Mouse (Mus musculus) lung, embryonic 15.5 days (tissue): ENCODE measurements at regions not wholly inside any gene's neighbourhood (a gene's known extent, or its start where the extent isn't known, plus 50 kb on each side); places are given as distances from the start of the nearest gene placed in this dataset.

ENCODE experiments used
- ATAC-seq: fragments of 200-750 bp; cut with Nextera tagmentation; 2 replicates; pipeline ENCODE4 v1.8.0; 2017; ENCODE audit warnings: moderate number of reproducible peaks, borderline replicate concordance; ENCODE audit not compliant: low FRiP score, low TSS enrichment; ENCODE audit errors: extremely low read depth
- H3K27ac ChIP-seq: fragments of 300-500 bp; sonication (generic); 2 replicates; pipeline ENCODE4 v1.5.1; 2015; ENCODE audit warnings: moderate library complexity, mild to moderate bottlenecking, inconsistent platforms
- H3K27me3 ChIP-seq: fragments of 300-500 bp; sonication (generic); 2 replicates; pipeline ENCODE4 v1.6.1; 2015; ENCODE audit warnings: inconsistent platforms
- H3K36me3 ChIP-seq: fragments of 300-500 bp; sonication (generic); 2 replicates; pipeline ENCODE4 v1.6.1; 2015; ENCODE audit warnings: inconsistent platforms
- H3K4me1 ChIP-seq: fragments of 300-500 bp; sonication (generic); 2 replicates; pipeline ENCODE4 v1.6.1; 2015; ENCODE audit warnings: inconsistent platforms
- H3K4me2 ChIP-seq: fragments of 300-500 bp; sonication (generic); 2 replicates; pipeline ENCODE4 v1.6.1; 2015; ENCODE audit warnings: inconsistent platforms, mild to moderate bottlenecking, moderate library complexity
- H3K4me3 ChIP-seq: fragments of 300-500 bp; sonication (generic); 2 replicates; pipeline ENCODE4 v1.5.1; 2015; ENCODE audit warnings: mild to moderate bottlenecking, inconsistent platforms
- H3K9ac ChIP-seq: fragments of 300-500 bp; sonication (generic); 2 replicates; pipeline ENCODE4 v1.6.1; 2015; ENCODE audit warnings: inconsistent platforms
- H3K9me3 ChIP-seq: fragments of 300-500 bp; sonication (generic); 2 replicates; pipeline ENCODE4 v1.6.1; 2016; ENCODE audit warnings: inconsistent platforms
- WGBS: fragments of 180-500 bp; shearing (Covaris S2); methylation state at CpG from one replicate; pipeline ENCODE4 v1.1.7; 2015; 5-methylcytosine and 5-hydroxymethylcytosine counted together

DNA sequence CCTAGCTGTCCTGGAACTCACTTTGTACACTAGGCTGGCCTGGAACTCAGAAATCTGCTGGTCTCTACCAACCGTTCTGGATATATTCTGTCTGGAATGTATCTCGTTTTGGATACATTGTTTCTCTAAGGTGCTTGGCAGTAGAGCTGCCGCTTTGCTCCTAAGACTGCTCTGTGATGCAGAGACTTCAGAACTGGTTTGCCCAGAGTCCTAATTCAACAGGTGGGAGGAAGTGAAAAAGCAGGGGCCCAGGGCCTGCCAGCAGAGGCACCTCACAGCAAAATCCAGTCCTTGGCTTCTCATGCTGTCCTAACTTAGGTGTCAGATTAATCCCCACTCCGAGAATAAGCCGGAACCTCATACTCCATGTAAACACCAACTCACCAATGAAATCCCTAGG is 67.3 kb upstream of the Rreb1 start:
- Histone ChIP-seq H3K4me2 (no peak overlapping the region), H3K9me3 (no peaks in the 10 kb centered on the region), H3K9ac (no peak overlapping the region), H3K36me3 (no peaks in the 10 kb centered on the region), H3K27me3 (no peaks in the 10 kb centered on the region), H3K4me3 (no peak overlapping the region), H3K27ac (no peak overlapping the region), H3K4me1 (no peaks in the 10 kb centered on the region)
- 62% methylated on average over 5 of the region's 5 CpGs for WGBS
- no peak for ATAC-seq

DNA sequence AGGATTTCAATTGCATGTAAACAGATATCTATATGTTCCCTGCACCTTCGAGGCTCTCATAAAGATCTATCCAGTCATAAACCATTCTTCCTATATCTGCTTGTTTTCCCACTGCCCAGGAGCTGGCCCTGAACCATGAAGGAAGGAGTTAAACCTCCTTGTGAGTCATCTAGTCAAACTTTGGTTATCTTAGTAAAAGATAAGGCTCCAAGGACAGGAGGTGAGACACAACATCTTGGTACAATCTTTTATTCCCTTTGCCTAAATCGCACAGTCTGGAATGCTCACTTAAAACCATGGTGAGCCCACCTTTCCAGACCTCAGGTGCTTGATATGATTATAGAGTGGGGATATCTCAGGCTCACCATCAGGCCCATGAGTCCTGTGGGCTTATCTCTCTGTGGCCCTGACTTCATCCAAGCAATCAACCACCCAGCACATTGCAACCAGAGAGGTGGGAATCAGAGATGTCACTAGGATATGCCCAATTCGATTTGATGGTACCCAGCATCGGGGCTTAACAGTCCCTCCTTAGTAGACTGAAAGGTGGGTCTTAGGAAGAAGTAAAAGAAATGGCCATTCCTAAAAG is 65.2 kb upstream of the Rreb1 start:
- no peak overlapping the region for H3K4me3 ChIP-seq
- H3K9ac ChIP-seq = no peak overlapping the region
- no peaks in the 10 kb centered on the region for H3K9me3 ChIP-seq
- 64% methylated on average over 4 of the region's 4 CpGs for WGBS
- no peak overlapping the region for H3K27ac ChIP-seq
- H3K36me3 ChIP-seq = no peaks in the 10 kb centered on the region
- no peaks in the 10 kb centered on the region for H3K27me3 ChIP-seq
- no peaks in the 10 kb centered on the region for H3K4me1 ChIP-seq
- no peak overlapping the region for H3K4me2 ChIP-seq
- ATAC-seq = no peak

GRCm38 (mm10) chr13:37715058-37715712 is 63.0 kb upstream of the Rreb1 start:
- H3K9me3 ChIP-seq = no peaks in the 10 kb centered on the region
- H3K27ac ChIP-seq = no peak overlapping the region
- H3K9ac ChIP-seq = no peak overlapping the region
- no peak overlapping the region for H3K4me3 ChIP-seq
- no peak for ATAC-seq
- no peaks in the 10 kb centered on the region for H3K27me3 ChIP-seq
- H3K36me3 ChIP-seq = no peaks in the 10 kb centered on the region
- 32% methylated on average over 9 of the region's 9 CpGs for WGBS
- H3K4me2 ChIP-seq = no peak overlapping the region
- no peaks in the 10 kb centered on the region for H3K4me1 ChIP-seq

- Histone ChIP-seq H3K36me3 (no peaks in the 10 kb centered on the region), H3K4me2 (no peak overlapping the region), H3K4me3 (no peak overlapping the region), H3K27me3 (no peaks in the 10 kb centered on the region), H3K9me3 (no peaks in the 10 kb centered on the region), H3K27ac (no peak overlapping the region), H3K9ac (no peak overlapping the region), H3K4me1 (no peaks in the 10 kb centered on the region)
- ATAC-seq = no peak
- 62% methylated on average over 15 of the region's 15 CpGs for WGBS
Observed at GRCm38 (mm10) chr13:37715770-37716693, 62.2 kb upstream of the Rreb1 start.

DNA sequence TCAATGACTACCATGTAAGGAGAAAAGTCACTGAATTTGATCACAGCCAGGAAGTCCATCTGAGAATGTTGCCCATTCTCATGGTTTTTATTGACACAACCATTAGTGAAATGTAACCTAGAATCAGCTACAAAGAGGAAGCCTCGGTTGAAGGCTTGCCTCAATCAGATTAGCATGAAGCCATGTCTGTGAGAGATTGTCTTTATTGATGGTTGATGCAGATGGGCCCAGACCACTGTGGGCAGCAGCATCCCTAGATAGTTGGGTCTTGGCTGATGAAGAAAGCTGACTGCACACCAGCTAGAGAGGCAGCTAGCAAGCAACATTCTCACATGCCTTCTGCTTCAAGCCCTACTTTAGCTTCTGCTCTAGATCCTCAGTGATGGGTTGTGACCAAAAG is 60.4 kb upstream of the Rreb1 start:
- Histone ChIP-seq H3K4me3 (no peak overlapping the region), H3K4me1 (no peaks in the 10 kb centered on the region), H3K27me3 (no peaks in the 10 kb centered on the region), H3K9me3 (no peaks in the 10 kb centered on the region), H3K4me2 (no peak overlapping the region), H3K36me3 (no peaks in the 10 kb centered on the region), H3K9ac (no peak overlapping the region), H3K27ac (no peak overlapping the region)
- WGBS = 80% methylated on average over 1 of the region's 1 CpGs
- no peak for ATAC-seq

DNA sequence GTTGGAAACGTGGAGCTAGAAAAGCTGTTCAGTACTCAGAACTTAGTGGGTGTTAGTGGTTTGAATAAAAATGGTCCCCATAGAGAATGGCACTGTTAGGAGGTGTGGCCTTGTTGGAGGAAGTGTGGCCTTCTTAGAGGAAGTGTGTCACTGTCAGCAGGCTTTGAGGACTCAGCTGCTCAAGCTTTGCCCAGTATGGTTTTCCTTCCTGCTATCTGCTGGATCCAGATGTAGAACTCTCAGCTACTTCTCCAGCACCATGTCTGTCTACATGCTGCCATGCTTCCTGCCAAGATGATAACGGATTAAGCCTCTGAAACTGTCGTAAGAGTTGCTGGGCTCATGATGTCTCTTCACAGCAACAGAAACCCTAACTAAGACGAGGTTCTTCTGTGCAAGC is 59.8 kb upstream of the Rreb1 start:
- H3K4me2 ChIP-seq = no peak overlapping the region
- no peak overlapping the region for H3K27ac ChIP-seq
- H3K4me3 ChIP-seq = no peak overlapping the region
- no peaks in the 10 kb centered on the region for H3K36me3 ChIP-seq
- H3K9ac ChIP-seq = no peak overlapping the region
- H3K4me1 ChIP-seq = no peaks in the 10 kb centered on the region
- WGBS = 57% methylated on average over 4 of the region's 4 CpGs
- H3K9me3 ChIP-seq = no peaks in the 10 kb centered on the region
- no peak for ATAC-seq
- H3K27me3 ChIP-seq = no peaks in the 10 kb centered on the region
